Mouse (Mus musculus) left cerebral cortex, adult 9 months (tissue): Measurements from ENCODE around the gene Ano1.

Experiments
- DNase-seq, 2 experiments: peaks; one replicate each; pipeline ENCODE4 v3.0.0; 2022; ENCODE audit warnings: low spot score in 2 of 2

The Ano1 gene

DNA sequence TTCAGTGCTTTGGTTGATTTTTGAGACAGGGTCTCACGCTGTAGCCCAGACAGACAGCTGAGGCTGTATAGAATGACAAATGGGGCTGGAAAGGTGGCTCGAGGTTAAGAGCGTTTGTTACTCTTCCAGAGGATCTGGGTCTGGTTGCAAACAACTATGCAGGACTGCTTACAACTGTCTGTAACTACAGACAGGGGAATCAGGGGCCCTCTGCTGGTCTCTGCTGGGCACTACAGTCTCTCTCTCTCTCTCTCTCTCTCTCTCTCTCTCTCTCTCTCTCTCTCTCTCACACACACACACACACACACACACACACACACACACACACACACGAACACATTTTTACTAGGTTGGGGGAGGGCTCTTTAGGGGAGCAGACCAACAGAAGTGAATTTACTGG is 168.2 kb downstream of the Ano1 start:
- peak in 1 of 2 experiments; percentile 22 for DNase-seq

DNA sequence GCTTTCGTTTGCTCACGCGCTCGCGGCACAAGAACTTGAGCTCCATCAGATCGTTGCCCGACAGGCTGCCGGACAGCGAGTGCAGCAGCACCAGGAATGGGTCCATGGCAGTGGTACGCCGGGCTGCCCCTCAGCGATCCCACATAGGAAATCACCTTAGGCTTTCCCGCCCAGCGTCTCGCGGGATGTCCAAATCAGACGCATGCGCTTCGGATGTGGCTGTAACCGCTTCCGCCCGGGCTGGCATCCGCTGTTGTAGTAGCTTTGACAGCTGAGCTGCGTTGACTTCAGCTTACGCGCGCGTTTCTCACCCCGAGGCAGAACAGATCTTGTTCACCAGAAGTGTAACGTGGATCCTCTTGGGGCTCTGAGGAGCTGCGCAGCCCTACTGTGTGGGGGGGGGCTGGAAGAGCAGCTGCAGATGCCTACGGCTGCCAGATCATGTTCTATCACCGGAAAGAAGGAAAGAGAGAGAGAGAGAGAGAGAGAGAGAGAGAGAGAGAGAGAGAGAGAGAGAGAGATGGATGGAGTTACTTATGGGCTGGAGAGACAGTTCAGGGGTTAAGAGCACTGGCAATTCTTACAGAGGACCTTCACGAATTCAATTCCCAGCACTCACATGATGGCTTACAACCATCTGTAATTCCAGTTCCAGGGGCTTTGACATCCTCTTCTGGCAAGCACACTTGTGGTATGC is 169.3 kb downstream of the Ano1 start, which contains the start of gene Fadd:
TSS of gene Fadd (minus strand) at position 180 of the 697 bp plus-strand sequence.
- peak; percentile 78 to 96 for DNase-seq

GRCm38 (mm10) chr7:144581559-144582283 is 170.1 kb downstream of the Ano1 start:
- peak in 1 of 2 experiments; percentile 52 for DNase-seq

- peak in 1 of 2 experiments; percentile 33 for DNase-seq
Measured at GRCm38 (mm10) chr7:144577876-144578275, 173.9 kb downstream of the Ano1 start.

- DNase-seq = no peak
Measured at GRCm38 (mm10) chr7:144572234-144572633, 179.5 kb downstream of the Ano1 start.

DNA sequence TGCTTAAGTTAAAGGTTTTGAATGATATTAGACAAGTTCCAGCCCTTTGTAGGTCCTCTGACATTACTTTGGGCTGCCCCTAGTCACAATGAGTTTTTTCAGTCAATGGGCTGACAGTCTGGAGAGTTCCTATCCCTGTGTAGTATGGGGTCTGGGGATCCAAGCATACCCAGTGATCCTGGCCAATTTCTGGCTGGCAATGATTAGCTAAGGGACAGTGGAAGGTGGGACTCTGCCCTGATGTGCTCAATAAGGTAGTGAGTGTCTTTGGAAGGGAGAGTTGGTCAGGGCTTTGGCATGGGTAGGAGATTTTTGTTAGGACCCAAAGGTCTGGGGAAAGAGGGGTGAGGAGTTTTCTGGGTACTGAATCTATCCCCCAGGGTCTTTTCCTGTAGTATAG is 180.2 kb downstream of the Ano1 start:
- no peak for DNase-seq

GRCm38 (mm10) chr7:144569428-144569827 is 182.3 kb downstream of the Ano1 start:
- no peak for DNase-seq

DNA sequence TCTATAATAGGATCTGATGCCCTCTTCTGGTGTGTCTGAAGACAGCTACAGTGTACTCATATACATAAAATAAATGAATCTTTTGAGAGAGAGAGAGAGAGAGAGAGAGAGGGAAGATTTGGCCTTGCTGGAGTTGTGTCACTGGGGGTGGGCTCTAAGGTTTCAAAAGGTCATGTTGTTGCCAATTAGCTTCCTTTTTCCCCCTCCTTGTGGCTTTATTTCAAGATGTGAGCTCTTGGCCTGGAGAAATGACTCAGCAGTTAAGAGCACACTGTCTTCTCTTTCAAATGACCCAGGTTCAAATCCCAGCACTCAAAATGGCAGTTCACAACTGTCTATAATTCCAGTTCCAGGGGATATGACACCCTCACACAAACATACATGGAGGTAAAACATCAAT is 183.7 kb downstream of the Ano1 start:
- DNase-seq = no peak

DNA sequence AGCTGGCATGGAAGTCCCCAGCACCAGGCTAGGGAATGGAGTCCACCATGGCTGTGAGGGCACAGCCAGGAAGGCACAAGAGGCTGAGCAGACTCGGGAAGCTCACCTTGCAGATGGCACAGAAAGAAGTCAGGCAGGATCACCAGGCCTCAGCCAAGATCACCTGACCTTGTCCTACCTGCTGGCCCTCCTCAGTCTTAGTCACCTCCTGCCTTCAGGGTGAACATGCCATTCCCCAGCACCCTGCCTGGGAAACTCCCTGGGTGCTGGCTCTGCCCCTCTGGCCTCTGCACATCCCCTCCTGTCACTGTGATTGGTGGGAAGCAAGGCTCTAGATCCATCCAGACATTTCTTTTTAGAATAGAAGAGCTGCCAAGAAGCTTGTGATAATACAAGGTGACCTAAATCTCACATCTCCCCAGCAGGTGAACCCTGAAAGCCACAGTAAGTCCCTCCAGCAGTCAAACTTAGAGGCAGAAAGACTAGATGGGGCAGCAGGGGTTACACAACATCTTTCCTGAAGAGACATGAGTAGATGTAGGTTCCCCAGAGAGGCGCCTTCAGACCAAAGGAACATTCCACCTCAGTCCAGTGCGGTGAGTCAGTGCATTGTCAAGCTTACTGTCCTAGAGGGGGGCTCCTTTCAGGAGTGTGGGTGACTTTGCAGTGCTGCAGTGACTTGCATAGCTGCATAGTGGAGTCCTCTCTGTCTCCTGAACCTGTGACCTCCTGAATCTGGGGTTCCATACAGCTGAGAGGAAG is 184.7 kb downstream of the Ano1 start:
- DNase-seq = no peak

- no peak for DNase-seq
Measured at GRCm38 (mm10) chr7:144563456-144564155, 188.2 kb downstream of the Ano1 start.

- DNase-seq = no peak
Measured at GRCm38 (mm10) chr7:144562016-144562415, 189.8 kb downstream of the Ano1 start.

GRCm38 (mm10) chr7:144560594-144560993 is 191.2 kb downstream of the Ano1 start:
- no peak for DNase-seq

- no peak for DNase-seq
Measured at GRCm38 (mm10) chr7:144558552-144558951, 193.2 kb downstream of the Ano1 start.

- DNase-seq = no peak
Measured at GRCm38 (mm10) chr7:144554123-144554472, 197.7 kb downstream of the Ano1 start.

- DNase-seq = peak; percentile 91 to 97
Measured at GRCm38 (mm10) chr7:144553237-144554122, 198.3 kb downstream of the Ano1 start, which contains the start of gene Ppfia1. Gene Ppfia1 (minus strand): TSS chr7:144553729.

DNA sequence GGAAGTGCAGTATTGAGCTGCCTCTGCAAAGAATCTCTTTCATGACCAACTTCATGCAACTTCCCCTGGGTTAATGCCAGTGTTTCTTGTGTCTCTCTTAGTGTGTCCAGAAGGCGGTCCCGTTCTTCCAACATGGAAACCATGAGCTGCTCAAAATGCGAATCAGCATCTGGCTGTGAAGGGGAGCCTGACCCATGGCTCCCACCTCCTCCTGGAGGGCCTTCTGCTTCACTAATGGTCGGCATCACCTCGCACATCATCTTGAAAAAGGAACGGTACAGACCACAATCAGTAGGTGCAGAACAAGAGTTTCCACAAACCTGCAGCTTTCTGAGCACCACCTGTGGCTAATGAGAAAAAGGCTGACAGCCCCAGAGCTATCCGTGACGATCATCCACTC is 199.5 kb downstream of the Ano1 start:
- DNase-seq = no peak

- no peak for DNase-seq
Measured at GRCm38 (mm10) chr7:144550811-144551210, 201.0 kb downstream of the Ano1 start.

GRCm38 (mm10) chr7:144549904-144550566 is 201.7 kb downstream of the Ano1 start:
- DNase-seq = no peak

DNA sequence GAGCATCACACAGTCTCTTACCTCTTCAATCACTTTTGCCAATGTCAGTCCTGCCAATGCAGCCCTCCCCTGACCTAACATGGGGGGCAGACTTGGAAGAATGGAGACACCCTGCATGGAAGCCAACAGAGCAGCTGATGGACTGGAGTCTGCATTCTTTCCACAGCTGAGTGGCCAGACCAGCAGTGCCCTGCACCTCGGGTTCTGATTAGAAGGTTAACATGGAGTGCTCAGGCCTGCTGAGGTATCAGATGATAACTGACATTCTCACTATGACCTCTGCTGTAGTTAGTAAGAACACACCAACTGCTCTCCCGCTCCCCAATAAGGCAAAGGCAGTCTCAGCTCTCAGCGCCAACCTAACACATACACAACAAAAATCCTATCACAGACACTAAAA is 206.5 kb downstream of the Ano1 start:
- DNase-seq = no peak

DNA sequence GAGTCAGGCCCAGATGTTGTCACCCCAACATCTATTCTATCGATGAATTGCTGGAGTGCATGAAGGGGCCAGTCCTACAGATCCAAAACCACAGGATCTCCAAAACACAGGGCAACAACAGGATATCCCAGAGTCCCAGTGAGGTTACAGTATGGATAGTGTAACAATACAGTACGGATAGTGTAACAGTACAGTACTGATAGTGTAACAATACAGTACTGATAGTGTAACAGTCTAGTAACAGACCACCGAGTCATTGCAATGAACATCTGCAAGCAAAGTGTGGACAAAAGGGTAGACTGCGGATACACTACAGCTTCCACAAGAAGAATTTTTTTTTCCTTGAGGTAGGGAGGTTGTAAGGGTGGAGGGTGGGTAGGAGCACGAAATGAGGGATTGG is 210.4 kb downstream of the Ano1 start:
- no peak for DNase-seq
